Mouse (Mus musculus) forebrain, embryonic 14.5 days (tissue): ENCODE results near the gene Ushbp1. TPM values are rescaled to one million over a fixed set of nuclear protein-coding genes. Genes with fewer than 3 reads are reported as not detected.
A peak's percentile ranks its signal among the peaks of the same experiment; 100 is the strongest.
"Not testable (repeated sequence)": the region's sequence is repeated elsewhere in the genome, so short reads cannot be mapped to it uniquely, and the experiment has no call there.

Experiments
- ATAC-seq: fragments of 200-750 bp; cut with Nextera tagmentation; 2 replicates; pipeline ENCODE4 v1.8.0; 2017; ENCODE audit warnings: mild to moderate bottlenecking, moderate library complexity
- DNase-seq: peaks from one replicate; pipeline ENCODE4 v3.0.0-alpha.2; 2015; ENCODE audit warnings: low spot score
- H3K27ac ChIP-seq: fragments of 300-500 bp; sonication (generic); 2 replicates; pipeline ENCODE4 v1.5.1; 2014; ENCODE audit warnings: low read depth, mild to moderate bottlenecking, control low read depth, low read length, moderate library complexity
- H3K27me3 ChIP-seq: fragments of 300-500 bp; sonication (generic); replicated peaks from 2 replicates; pipeline ENCODE4 v1.6.1; 2014; ENCODE audit warnings: low read length, control low read depth, mixed read lengths; ENCODE audit not compliant: control insufficient read depth, insufficient read depth
- H3K36me3 ChIP-seq: fragments of 300-500 bp; sonication (generic); 2 replicates; pipeline ENCODE4 v1.6.1; 2014; ENCODE audit warnings: low read length, control low read depth; ENCODE audit not compliant: control insufficient read depth, insufficient read depth
- H3K4me1 ChIP-seq: fragments of 300-500 bp; sonication (generic); 2 replicates; pipeline ENCODE4 v1.6.1; 2014; ENCODE audit warnings: antibody characterized with exemption, low read length, control low read depth; ENCODE audit not compliant: control insufficient read depth, insufficient read depth
- H3K4me2 ChIP-seq: fragments of 300-500 bp; sonication (generic); 2 replicates; pipeline ENCODE4 v1.6.1; 2014; ENCODE audit warnings: mild to moderate bottlenecking, control low read depth, low read length
- H3K4me3 ChIP-seq: fragments of 300-500 bp; sonication (generic); 2 replicates; pipeline ENCODE4 v1.5.1; 2014; ENCODE audit warnings: low read depth, low read length, control low read depth
- H3K9ac ChIP-seq: fragments of 300-500 bp; sonication (generic); 2 replicates; pipeline ENCODE4 v1.6.1; 2014; ENCODE audit warnings: mild to moderate bottlenecking, low read length, control low read depth, moderate library complexity
- H3K9me3 ChIP-seq: fragments of 300-500 bp; sonication (generic); replicated peaks from 2 replicates; pipeline ENCODE4 v1.6.1; 2016; ENCODE audit warnings: low read length, control low read depth, mixed read lengths; ENCODE audit not compliant: control insufficient read depth
- WGBS: fragments of 180-500 bp; shearing (Covaris S2); extraction: QIAGEN DNeasy Blood & Tissue Kit; methylation state at CpG from one replicate; pipeline ENCODE4 v1.1.7; 2014; 5-methylcytosine and 5-hydroxymethylcytosine counted together
- polyA plus RNA-seq: library from polyadenylated mRNA; unstranded; fragments of >200 nt; fragmentation: Nextera tagmentation; extraction: Ambion mirVana; gene quantifications from 2 replicates; pipeline ENCODE4 v1.2.1, GENCODE M21; 2014

The Ushbp1 gene
- polyA plus RNA-seq, 1 experiment from 2014 or later = 2.8 TPM

DNA sequence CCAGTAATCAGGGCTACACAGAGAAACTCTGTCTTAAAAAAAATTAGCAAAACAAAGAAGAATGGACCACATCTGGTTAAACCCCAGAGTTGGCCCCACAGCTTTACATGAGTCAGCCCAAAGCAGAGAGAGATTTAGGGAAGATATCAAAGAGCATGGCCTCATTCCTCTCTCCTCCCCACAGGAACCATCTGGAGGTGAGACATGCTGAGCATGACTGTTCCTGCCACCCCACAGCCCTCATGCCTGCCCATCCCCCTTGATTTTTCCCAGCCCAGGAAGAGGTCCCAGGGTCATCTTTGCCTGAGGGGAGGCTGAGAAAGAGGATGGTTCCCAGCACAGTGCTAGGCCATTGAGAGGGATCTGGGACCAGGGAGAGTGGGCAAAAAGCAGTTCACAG, 27.2 kb downstream of the Ushbp1 start:
- Histone ChIP-seq H3K36me3 (peaks cover 15% of the 10 kb centered on the region; the same call in 1 of the 2 replicates), H3K9me3 (no peaks in the 10 kb centered on the region), H3K4me3 (no peak overlapping the region), H3K4me1 (peaks cover 10% of the 10 kb centered on the region), H3K27ac (no peak overlapping the region), H3K9ac (no peak overlapping the region), H3K4me2 (no peak overlapping the region), H3K27me3 (no peaks in the 10 kb centered on the region)
- ATAC-seq (no peak), DNase-seq (no peak)

DNA sequence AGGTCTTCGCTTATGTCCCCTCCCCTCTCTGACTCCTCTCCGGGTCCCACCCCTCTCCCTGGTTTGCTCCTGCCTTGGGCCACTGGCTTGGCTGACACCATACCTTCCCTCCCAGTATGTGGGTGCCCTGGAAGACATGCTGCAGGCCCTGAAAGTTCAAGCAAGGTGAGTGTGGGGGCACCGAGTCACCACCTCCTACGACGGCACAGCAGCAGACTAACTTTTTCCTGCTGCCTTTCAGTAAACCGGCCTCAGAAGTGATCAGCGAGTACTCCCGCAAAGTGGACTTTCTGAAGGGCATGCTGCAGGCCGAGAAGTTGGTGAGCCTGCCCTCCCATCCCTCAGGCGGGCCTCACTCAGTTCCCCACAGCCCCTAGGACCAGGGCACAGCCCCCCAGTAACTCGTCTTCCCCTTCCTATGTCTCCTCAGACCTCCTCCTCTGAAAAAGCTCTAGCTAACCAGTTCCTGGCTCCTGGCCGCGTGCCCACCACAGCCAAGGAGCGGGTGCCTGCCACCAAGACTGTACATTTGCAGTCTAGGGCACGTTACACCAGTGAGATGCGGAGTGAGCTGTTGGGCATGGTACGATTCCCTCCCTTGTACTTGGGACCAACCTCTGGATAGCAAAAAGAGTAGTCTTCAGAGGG, 27.9 kb downstream of the Ushbp1 start:
- 54% methylated on average over 17 of the region's 17 CpGs for WGBS
- peak overlapping the region; percentile 59 for H3K4me3 ChIP-seq
- no peaks in the 10 kb centered on the region for H3K9me3 ChIP-seq
- H3K9ac ChIP-seq = peak overlapping the region; percentile 66
- H3K4me1 ChIP-seq = peaks cover 10% of the 10 kb centered on the region
- DNase-seq (no peak), ATAC-seq (no peak)
- H3K36me3 ChIP-seq = peaks cover 15% of the 10 kb centered on the region; the same call in 1 of the 2 replicates
- 0 out of 2 replicates have a peak overlapping the region, but pooled peaks have one; percentile 85 for H3K27ac ChIP-seq
- peak overlapping the region; percentile 82 for H3K4me2 ChIP-seq
- H3K27me3 ChIP-seq = no peaks in the 10 kb centered on the region

DNA sequence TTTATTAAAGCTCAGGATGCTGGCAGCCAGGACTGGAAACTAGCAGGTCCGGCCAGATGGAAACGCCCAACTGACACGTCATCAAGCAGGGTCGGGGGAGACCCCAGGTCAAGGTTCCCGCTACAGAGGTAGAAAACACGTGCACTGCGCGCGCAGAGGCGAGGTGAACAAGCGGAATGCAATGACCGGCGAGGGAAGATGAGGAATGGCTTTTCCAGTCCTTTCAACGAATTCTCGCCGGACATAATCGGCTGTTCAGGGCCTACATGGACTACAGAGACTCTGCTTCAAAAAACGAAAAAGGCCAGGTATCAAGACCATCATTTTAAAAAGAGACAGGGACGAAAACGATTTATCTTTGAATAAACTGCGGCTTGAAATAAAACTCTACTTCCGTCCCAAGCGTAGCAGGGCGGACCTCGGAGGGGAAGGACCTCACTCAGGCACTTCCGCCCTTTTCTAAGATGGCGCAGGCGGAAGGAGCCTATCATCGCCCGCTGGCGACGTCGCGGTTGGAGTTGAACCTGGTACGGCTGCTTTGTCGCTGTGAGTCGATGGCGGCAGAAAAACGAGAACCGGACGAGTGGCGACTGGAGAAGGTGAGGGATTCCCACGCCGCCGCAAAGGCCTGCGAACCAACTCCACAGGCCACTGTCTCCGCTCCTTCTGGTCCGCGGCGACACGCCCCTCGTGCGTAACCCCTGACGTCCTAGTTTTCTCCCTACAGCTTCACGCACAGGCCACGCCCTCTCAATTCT, 28.7 kb downstream of the Ushbp1 start, which contains the start of gene Use1:
Gene Use1, plus strand, starts transcription at position 78 of the 758 bp plus-strand sequence.
- ATAC-seq (peak; percentile 78), DNase-seq (peak; percentile 96)
- WGBS = under 1% methylated on average over 56 of the region's 56 CpGs
- H3K36me3 ChIP-seq = peaks cover 15% of the 10 kb centered on the region; the same call in 1 of the 2 replicates
- peak within 1 kb of the TSS; percentile 82 for H3K4me2 ChIP-seq
- peaks cover 10% of the 10 kb centered on the region for H3K4me1 ChIP-seq
- peak within 1 kb of the TSS; percentile 59 for H3K4me3 ChIP-seq
- peak within 1 kb of the TSS; percentile 66 for H3K9ac ChIP-seq
- H3K27me3 ChIP-seq = no peaks in the 10 kb centered on the region
- H3K9me3 ChIP-seq = no peaks in the 10 kb centered on the region
- peak within 1 kb of the TSS; percentile 85 for H3K27ac ChIP-seq

DNA sequence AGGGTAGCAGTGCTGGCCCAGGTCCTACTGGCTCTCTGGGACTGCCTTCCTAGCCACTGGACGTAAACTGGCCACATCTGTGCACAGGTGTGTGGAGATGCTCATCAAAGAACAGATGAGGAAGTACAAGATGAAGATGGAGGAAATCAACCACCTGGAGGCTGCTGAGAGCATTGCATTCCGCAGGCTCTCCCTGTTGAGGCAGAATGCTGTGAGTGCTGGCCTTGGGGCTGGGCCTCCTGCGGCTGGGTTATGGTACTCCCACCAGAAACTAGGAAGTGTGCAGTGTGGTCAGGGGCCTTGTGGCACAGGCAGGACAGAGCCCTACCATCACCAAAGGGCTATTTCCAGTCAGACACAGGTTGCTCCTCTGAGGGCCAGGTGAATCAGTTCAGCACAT, 37.6 kb downstream of the Ushbp1 start:
- DNase-seq = no peak
- Histone ChIP-seq H3K4me1 (no peaks in the 10 kb centered on the region), H3K27ac (no peak overlapping the region), H3K36me3 (peaks cover 77% of the 10 kb centered on the region), H3K9me3 (no peaks in the 10 kb centered on the region), H3K9ac (no peak overlapping the region), H3K27me3 (no peaks in the 10 kb centered on the region), H3K4me3 (no peak overlapping the region), H3K4me2 (no peak overlapping the region)
- no peak for ATAC-seq
- WGBS = 94% methylated on average over 3 of the region's 3 CpGs

DNA sequence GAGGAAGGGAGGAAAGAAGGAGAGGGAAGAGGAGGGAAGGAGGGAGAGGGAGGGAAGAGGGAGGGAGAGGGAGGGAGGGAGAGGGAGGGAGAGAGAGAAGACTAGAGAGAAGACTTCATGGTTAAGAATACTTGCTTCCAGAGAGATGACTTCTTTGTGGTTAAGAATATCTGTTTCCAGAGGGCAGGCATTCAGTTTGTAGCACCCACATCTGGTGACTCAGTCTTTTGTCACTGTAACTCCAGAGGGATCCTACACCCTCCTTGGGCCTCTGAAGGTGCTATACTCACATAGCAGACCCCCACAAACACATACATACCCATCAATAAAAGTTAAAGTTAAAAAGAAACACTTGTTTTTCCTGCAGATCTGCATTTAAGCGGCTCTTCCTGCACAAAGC, 44.1 kb downstream of the Ushbp1 start:
- H3K27ac ChIP-seq = no peak overlapping the region
- no peaks in the 10 kb centered on the region for H3K27me3 ChIP-seq
- DNase-seq (no peak), ATAC-seq (no peak)
- H3K9ac ChIP-seq = no peak overlapping the region
- no peaks in the 10 kb centered on the region for H3K4me1 ChIP-seq
- peaks cover 98% of the 10 kb centered on the region for H3K36me3 ChIP-seq
- 89% methylated on average over 1 of the region's 1 CpGs for WGBS
- no peak overlapping the region for H3K4me3 ChIP-seq
- H3K9me3 ChIP-seq = no peaks in the 10 kb centered on the region
- no peak overlapping the region for H3K4me2 ChIP-seq

DNA sequence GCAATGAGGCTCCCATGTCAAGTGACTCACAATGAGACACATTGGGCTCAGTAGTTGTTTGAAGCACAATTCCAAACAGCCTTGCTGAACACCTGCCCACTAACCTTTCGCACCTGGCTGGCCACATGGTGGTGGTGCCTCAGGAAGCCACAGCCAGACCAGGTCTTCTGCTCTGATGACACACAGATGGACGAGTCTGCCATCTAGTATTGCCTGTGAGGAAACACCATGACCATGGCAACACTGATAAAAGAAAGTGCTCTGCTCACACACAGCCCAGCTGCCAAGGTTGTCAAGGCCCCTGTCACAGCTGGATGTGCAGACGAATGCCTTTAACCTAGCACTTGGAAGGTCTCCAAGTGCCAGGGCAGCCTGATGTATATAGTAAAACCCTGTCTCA, 44.5 kb downstream of the Ushbp1 start:
- no peak for ATAC-seq
- WGBS = 76% methylated on average over 3 of the region's 3 CpGs

DNA sequence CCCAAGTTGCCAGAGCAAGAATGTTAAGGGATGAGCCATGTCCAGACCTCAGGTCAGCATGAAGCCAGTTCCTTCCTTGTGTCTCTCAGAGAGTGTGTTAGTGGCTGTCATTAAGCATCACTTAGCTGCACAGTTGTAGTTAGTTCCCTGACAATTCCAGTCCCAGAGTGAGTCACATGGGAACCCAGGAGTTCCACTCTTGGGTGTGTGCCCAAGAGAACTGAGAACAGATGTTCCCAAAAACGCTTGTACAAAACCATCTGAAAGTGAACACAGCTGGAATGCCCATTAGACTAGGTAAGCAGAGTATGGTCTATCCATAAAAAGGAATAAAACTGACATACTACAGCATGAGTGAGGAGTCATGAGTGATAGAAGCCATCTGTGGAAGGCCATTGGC, 49.0 kb downstream of the Ushbp1 start:
- WGBS = 84% methylated on average over 1 of the region's 1 CpGs
- no peaks in the 10 kb centered on the region for H3K27me3 ChIP-seq
- no peak overlapping the region for H3K27ac ChIP-seq
- DNase-seq (no peak), ATAC-seq (no peak)
- no peak overlapping the region for H3K4me2 ChIP-seq
- H3K4me1 ChIP-seq = no peaks in the 10 kb centered on the region
- no peaks in the 10 kb centered on the region for H3K9me3 ChIP-seq
- H3K4me3 ChIP-seq = no peak overlapping the region
- H3K36me3 ChIP-seq = peaks cover 92% of the 10 kb centered on the region
- H3K9ac ChIP-seq = no peak overlapping the region

More for the DNA sequence above, 44.5 kb downstream of the Ushbp1 start:
- no peak for DNase-seq
- Histone ChIP-seq H3K4me2 (no peak overlapping the region), H3K27me3 (no peaks in the 10 kb centered on the region), H3K4me1 (no peaks in the 10 kb centered on the region), H3K36me3 (peaks cover 98% of the 10 kb centered on the region), H3K9me3 (no peaks in the 10 kb centered on the region), H3K9ac (no peak overlapping the region), H3K27ac (no peak overlapping the region), H3K4me3 (no peak overlapping the region)

DNA sequence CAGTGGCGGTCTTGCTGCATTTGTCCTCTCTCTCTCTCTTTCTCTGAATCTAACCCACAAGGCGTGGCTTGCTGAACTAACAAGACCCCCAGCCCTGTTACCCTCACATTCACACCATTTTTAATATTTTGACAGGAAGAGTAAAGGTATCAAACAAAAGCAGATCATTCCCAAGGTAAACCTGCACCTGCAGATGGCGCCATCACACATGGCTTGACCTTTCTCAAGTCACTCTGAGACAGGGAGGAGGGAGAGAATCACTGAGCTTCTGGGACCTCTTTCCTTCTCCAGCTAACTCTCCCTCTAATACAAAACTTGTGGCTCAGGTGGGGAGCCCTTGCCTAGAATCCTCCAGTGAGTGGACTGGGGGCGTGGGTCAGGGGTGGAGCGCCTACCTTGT, 55.0 kb downstream of the Ushbp1 start:
- Histone ChIP-seq H3K9me3 (no peaks in the 10 kb centered on the region), H3K4me2 (no peak overlapping the region), H3K27ac (no peak overlapping the region), H3K36me3 (peaks cover 67% of the 10 kb centered on the region), H3K9ac (no peak overlapping the region), H3K4me3 (no peak overlapping the region), H3K27me3 (no peaks in the 10 kb centered on the region), H3K4me1 (no peaks in the 10 kb centered on the region)
- WGBS = 72% methylated on average over 5 of the region's 5 CpGs
- DNase-seq (peak; percentile 17), ATAC-seq (no peak)

DNA sequence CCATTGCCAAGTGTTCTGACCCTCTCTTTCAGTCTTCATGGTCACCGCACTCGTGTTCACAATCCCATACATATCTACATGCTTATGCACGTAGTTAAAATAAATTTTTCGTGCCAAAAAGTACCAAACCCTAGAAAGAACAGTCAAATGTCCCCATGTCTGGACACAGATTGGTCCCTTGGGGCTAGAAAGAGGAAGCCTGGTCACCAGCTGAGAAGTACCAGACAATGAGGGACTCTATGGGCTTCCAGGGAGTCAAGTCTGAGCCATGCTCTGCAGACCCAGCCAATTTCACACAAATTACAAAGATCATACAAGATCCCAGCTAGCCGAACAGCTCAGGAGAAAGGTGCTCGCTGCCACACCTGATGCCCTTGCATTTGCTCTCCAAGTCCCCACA, 57.8 kb downstream of the Ushbp1 start:
- H3K27ac ChIP-seq, H3K9me3 ChIP-seq, H3K27me3 ChIP-seq, H3K4me2 ChIP-seq, H3K9ac ChIP-seq, ATAC-seq, H3K4me1 ChIP-seq, H3K4me3 ChIP-seq, DNase-seq: not testable (repeated sequence)
- 93% methylated on average over 6 of the region's 6 CpGs for WGBS
- peaks cover 49% of the 10 kb centered on the region for H3K36me3 ChIP-seq
